Mouse (Mus musculus): Measurements from ENCODE around the gene Pgbd1. TPM values are rescaled to one million over a fixed set of nuclear protein-coding genes. Genes with fewer than 3 reads are reported as not detected.
A peak's percentile ranks its signal among the peaks of the same experiment; 100 is the strongest.
"Not testable (repeated sequence)": the region's sequence is repeated elsewhere in the genome, so short reads cannot be mapped to it uniquely, and the experiment has no call there.

The Pgbd1 gene
- total RNA-seq, 2 experiments from 2014 or later = 1.3 to 1.9 TPM

- intact Hi-C loops (cut with DNase I) = no loop called here
- DNase-seq (ENCODE audit: low spot score in 2 of 2) = no peak
These were observed 22.0 kb downstream of the Pgbd1 start for GRCm38 (mm10) chr13:21418865-21419264.

GRCm38 (mm10) chr13:21417298-21418010, 23.4 kb downstream of the Pgbd1 start:
- intact Hi-C loops (cut with DNase I) = no loop called here
- DNase-seq (ENCODE audit: low spot score in 2 of 2) = peak in 1 of 2 experiments; percentile 11

DNA sequence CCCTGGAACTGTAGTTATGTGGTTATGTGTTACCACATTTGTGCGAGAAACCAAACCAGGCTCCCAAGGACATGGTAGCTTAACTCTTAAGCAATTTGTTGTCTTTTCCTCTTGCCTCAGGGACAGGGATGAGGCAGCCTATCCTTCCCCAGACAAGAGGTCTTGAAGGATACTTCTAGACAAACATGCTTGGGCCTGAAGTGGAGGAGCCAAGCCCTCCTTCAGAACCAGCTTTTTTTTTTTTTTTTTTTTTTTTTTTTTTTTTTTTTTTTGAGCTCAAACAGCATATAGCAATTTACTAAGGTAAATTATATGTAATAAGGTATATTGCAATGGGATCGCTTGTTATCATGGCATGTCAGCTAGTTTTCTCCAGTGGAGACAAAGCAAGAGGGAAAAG, 25.1 kb downstream of the Pgbd1 start:
- no peak for DNase-seq (ENCODE audit: low spot score in 2 of 2)
- intact Hi-C loops (cut with DNase I) = no loop called here

GRCm38 (mm10) chr13:21415266-21415665, 25.6 kb downstream of the Pgbd1 start:
- intact Hi-C loops (cut with DNase I) = no loop called here
- DNase-seq (ENCODE audit: low spot score in 2 of 2) = no peak

DNA sequence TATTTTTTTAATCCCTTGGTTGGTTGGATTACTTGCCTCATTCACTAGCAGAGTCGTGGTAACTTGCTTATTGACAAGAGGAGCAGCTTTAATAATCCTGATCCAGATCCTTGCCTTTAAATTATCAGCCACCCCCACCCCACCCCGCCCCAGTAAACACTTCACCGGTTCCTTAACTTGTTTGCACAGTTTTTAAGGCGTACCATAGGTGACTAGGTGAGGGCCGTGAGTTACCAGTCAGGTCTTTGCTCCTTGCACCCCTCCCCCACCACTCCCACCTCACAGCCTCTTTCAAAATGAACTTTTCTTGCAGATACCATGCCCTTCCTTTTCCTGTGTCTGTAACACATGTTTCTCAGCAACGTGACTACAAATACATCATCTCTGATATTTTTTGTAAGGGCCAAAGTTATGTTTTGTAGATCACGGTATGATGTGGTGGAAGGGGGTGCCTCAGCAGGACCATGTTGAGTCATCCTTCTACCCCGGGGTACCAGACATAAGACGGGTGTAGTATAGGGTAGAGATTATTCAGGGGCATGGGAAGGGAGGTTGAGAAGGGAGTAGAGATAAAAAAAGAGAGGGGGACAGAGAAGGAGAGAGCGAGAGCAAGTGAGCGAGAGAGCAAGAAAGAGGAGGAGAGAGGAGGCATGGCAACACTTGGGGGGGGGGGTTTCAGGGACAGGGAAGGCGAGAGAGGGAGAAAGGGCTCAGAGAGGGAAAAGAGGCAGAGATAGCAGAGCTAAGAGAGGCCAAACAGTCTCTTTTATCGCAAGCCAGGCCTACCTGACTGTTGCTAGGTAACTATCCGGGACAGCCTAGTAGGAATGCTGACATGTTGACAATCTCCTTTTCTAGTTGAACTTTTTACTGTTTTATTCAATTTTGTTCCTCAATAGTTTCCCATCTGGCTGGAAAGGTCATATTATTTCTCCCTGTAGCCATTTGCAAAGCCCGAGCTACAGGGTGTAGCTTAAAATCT, 26.3 kb downstream of the Pgbd1 start:
- intact Hi-C loops (cut with DNase I) = no loop called here
- DNase-seq (ENCODE audit: low spot score in 2 of 2) = no peak

DNA sequence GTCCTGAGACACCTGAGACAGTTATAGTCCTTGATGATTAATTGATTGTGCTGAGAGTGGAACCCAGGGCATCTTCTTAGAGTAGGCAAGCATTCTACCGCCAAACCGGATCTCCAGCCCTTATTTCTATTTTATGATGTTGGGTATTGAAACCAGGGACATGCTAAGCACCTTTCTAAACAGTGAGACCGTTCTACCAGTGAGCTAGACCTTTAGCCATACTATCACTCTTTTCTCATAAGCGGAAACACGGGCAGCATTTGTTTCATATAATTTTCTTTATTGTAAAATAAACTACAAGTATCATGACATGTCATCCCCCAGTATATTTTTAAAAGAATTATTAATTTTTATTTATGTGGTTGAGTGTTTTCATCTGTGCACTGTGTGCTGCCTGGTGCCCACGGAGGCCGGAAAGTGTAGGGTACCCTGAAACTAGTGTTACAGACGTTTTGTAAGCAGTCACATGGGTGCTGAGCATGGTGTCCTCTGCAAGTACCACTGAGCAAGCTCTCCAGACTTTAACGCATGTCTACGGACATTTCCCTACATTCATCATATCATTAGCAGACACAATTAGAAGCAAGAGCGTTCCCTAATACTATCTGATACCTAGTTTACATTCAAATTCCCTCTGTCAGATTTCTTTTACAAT, 31.9 kb downstream of the Pgbd1 start:
- no peak for DNase-seq (ENCODE audit: low spot score in 2 of 2)
- intact Hi-C loops (cut with DNase I) = loop anchor here (2.0 kb wide), 1 partner anchor 44 kb away; the partner anchor contains the start of gene Zscan26

DNA sequence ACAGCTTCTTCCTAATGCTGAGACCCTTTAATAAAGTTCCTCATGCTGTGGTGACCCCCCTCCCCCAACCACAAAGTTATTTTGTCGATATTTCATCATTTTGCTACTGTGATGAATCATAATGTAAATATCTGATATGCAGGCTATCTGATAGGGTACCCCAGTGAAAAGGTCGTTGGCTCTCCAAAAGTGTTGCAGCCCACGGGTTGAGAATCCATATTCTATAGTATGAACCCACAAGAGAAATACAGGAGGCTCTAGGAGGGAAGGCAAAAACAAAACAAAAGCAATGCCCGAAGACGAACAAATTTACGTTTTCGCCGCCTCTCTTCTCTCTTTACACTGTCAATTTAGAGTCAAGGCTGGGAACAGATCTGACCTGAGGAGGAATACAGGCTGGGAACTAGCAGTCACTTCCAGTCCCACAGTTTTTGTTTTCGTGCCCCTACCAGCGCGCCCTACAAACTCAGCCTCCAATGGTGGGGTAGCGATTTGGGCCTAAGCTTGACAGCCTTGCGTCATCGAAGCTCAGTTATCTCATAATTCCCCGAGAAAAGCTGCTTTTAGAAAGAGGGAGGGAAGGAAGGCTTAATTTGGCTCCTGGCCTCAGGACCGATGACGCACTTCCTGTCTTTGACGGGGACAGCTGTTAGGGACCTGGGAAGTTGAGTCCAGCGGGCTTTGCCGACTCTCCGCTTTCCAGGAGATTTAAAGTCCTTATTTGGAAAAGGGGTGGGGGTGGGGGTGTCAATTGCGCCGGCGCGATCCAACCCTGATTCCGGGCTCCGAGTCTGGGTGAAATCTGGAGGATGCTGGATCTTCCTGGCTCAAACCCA, 32.7 kb downstream of the Pgbd1 start:
- DNase-seq (ENCODE audit: low spot score in 2 of 2) = peak; percentile 86 to 89
- intact Hi-C loops (cut with DNase I) = loop anchor here (1.0 to 2.0 kb wide), 2 partner anchors 45 kb away; partner anchors contain the start of gene Zscan26

DNA sequence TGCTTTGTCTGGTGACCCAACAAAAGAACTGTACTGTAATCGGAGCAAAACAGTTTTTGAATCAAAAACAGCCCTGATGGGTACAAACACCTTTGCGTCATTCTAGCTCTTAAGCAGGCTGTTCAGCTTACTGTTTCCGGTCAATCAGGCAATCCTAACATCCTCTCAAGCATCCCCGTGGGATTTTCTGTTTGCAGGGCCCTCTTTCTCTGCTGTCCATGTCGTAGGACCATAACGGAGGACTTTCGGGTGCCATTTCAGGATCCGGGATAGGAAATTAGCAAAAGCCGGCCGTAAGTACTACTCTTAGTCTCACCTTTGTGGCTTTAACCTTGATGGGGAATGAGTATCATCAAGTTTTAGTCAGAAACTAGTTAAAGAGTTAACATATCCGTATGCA, 33.5 kb downstream of the Pgbd1 start:
- no peak for DNase-seq (ENCODE audit: low spot score in 2 of 2)
- intact Hi-C loops (cut with DNase I) = loop anchor here (1.0 kb wide), 1 partner anchor 44 kb away; no protein-coding TSS in a partner anchor

DNA sequence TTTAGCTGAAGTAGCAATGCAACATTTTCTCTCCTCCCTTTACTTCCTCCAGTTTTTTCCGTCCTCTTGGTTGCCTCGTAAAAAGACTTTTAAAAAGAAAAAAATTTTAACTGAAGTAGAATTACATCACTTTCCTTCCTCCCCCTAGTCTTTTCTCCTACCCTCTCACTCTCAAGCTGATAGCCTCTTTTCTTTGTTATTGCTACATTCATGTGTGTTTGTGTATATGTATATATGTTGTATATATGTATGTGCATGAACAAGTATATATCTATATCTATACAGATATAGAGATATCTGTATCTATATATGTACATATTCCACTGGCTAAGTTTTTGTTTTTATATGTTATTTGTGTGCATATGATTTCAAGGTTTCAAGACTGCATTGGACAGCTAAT, 38.0 kb downstream of the Pgbd1 start:
- intact Hi-C loops (cut with DNase I) = loop anchor here (1.0 to 5.0 kb wide), 3 partner anchors 41 to 129 kb away; partner anchors contain the start of genes Gm10065, Zkscan4, Zkscan8 and Zscan12
- DNase-seq (ENCODE audit: low spot score in 2 of 2) = no peak

- intact Hi-C loops (cut with DNase I) = loop anchor here (1.0 to 5.0 kb wide), 3 partner anchors 40 to 130 kb away; partner anchors contain the start of genes Gm10065, Zkscan4, Zkscan8 and Zscan12
- DNase-seq (ENCODE audit: low spot score in 2 of 2) = peak; percentile 77 to 82
These were observed 38.5 kb downstream of the Pgbd1 start, which contains the start of gene Zkscan3 for GRCm38 (mm10) chr13:21402287-21402846. Zkscan3 (minus strand) TSS chr13:21402755.

- no peak for DNase-seq (ENCODE audit: low spot score in 2 of 2)
- intact Hi-C loops (cut with DNase I) = loop anchor here (1.0 to 5.0 kb wide), 3 partner anchors 39 to 131 kb away; partner anchors contain the start of genes Gm10065, Zkscan4, Zkscan8 and Zscan12
These were observed 39.1 kb downstream of the Pgbd1 start for GRCm38 (mm10) chr13:21401636-21402286.

- intact Hi-C loops (cut with DNase I) = loop anchor here (5.0 kb wide), 1 partner anchor 131 kb away; the partner anchor contains the start of gene Zkscan8
- DNase-seq (ENCODE audit: low spot score in 2 of 2) = no peak
These were observed 39.7 kb downstream of the Pgbd1 start for GRCm38 (mm10) chr13:21401166-21401565.

DNA sequence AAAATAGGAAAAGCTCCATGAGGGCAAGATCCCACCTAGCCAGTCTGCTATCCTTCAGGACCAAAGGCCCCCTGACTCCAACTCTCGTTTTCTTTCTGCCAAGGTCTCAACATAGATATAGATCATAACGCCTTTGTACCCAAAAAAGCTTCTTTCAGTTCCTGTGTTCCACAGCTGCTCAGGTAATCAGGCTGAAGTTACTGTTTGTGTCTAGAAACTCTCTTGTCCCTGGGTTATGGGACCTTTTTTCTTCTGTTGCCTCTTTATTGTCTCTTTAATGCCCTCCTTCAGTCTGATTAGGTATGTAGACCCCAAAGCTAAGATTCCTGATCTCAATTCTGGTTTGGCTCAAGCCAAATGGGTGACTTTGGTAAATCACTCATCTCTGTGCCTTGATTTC, 43.4 kb downstream of the Pgbd1 start:
- intact Hi-C loops (cut with DNase I) = no loop called here
- no peak for DNase-seq (ENCODE audit: low spot score in 2 of 2)

GRCm38 (mm10) chr13:21396048-21396447, 44.8 kb downstream of the Pgbd1 start:
- intact Hi-C loops (cut with DNase I) = not testable (repeated sequence)
- peak; percentile 10 to 18 for DNase-seq (ENCODE audit: low spot score in 2 of 2)

DNA sequence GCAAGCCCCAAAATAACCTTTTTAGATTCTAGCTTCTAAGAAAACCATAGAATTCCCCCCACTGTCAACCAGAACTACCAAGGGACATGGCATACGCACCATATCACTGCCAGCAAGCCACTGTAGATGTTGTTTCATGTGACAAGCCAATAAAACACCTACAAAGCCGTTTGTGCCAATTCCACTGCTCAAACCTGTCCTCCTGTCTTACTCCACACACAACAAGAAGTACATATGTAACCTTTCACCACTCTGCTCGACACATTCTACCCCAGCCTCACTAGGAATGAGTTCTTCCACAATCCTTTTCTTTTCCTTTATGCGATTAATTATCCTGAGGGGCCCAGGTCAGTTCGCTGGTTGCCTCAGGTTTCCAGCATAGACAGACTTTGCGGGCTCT, 45.2 kb downstream of the Pgbd1 start:
- intact Hi-C loops (cut with DNase I) = no loop called here
- DNase-seq (ENCODE audit: low spot score in 2 of 2) = no peak

- intact Hi-C loops (cut with DNase I) = no loop called here
- no peak for DNase-seq (ENCODE audit: low spot score in 2 of 2)
These were observed 45.6 kb downstream of the Pgbd1 start for GRCm38 (mm10) chr13:21395211-21395610.

GRCm38 (mm10) chr13:21377773-21378172, 63.1 kb downstream of the Pgbd1 start:
- DNase-seq (ENCODE audit: low spot score in 2 of 2) = no peak
- intact Hi-C loops (cut with DNase I) = no loop called here

- intact Hi-C loops (cut with DNase I) = no loop called here
- no peak for DNase-seq (ENCODE audit: low spot score in 2 of 2)
These were observed 68.2 kb downstream of the Pgbd1 start for GRCm38 (mm10) chr13:21372700-21373099.
